Mouse (Mus musculus) testis, postnatal 14 days (tissue): ENCODE data around the gene Chrm4.

Source experiments
- DNase-seq: peaks from one replicate; pipeline ENCODE4 v3.0.0; 2021; ENCODE audit warnings: low spot score

The Chrm4 gene

GRCm38 (mm10) chr2:91922586-91923414 is 4.2 kb upstream of the Chrm4 start:
- DNase-seq = no peak

GRCm38 (mm10) chr2:91923415-91924337 is 3.4 kb upstream of the Chrm4 start:
- DNase-seq = no peak

- DNase-seq = no peak
Measured at GRCm38 (mm10) chr2:91924726-91925125, 2.3 kb upstream of the Chrm4 start.

GRCm38 (mm10) chr2:91925442-91925841 is 1.6 kb upstream of the Chrm4 start:
- DNase-seq = no peak

- DNase-seq = peak; percentile 79
Measured at GRCm38 (mm10) chr2:91927826-91928533, 931 bp downstream of the Chrm4 start.

- no peak for DNase-seq
Measured at GRCm38 (mm10) chr2:91928534-91929350, 1.7 kb downstream of the Chrm4 start.

- DNase-seq = no peak
Measured at GRCm38 (mm10) chr2:91929455-91929854, 2.4 kb downstream of the Chrm4 start.

GRCm38 (mm10) chr2:91929936-91930335 is 2.9 kb downstream of the Chrm4 start:
- peak; percentile 74 for DNase-seq

- no peak for DNase-seq
Measured at GRCm38 (mm10) chr2:91930761-91931291, 3.8 kb downstream of the Chrm4 start.

- DNase-seq = no peak
Measured at GRCm38 (mm10) chr2:91931328-91932159, 4.5 kb downstream of the Chrm4 start.

GRCm38 (mm10) chr2:91932160-91932711 is 5.2 kb downstream of the Chrm4 start, which contains the start of gene Mdk:
Mdk (minus strand) TSS chr2:91932297.
- DNase-seq = no peak

- DNase-seq = no peak
Measured at GRCm38 (mm10) chr2:91932737-91933350, 5.8 kb downstream of the Chrm4 start.

- DNase-seq = no peak
Measured at GRCm38 (mm10) chr2:91933471-91933870, 6.4 kb downstream of the Chrm4 start.

- no peak for DNase-seq
Measured at GRCm38 (mm10) chr2:91934016-91934415, 7.0 kb downstream of the Chrm4 start.

- DNase-seq = no peak
Measured at GRCm38 (mm10) chr2:91934826-91935525, 7.9 kb downstream of the Chrm4 start.

- no peak for DNase-seq
Measured at GRCm38 (mm10) chr2:91936154-91936553, 9.1 kb downstream of the Chrm4 start.

GRCm38 (mm10) chr2:91939303-91939935 is 12.4 kb downstream of the Chrm4 start:
- no peak for DNase-seq

GRCm38 (mm10) chr2:91942356-91942755 is 15.3 kb downstream of the Chrm4 start:
- DNase-seq = no peak
